Mouse (Mus musculus) liver, postnatal 0 days (tissue): ENCODE measurements at regions not wholly inside any gene's neighbourhood (a gene's known extent, or its start where the extent isn't known, plus 50 kb on each side); places are given as distances from the start of the nearest gene placed in this dataset.

Experiments used
- CTCF ChIP-seq: sonication (generic); IDR thresholded peaks from 2 replicates; pipeline ENCODE4 v1.5.1; 2016; ENCODE audit warnings: antibody characterized with exemption, low read depth
- EP300 ChIP-seq: IDR thresholded peaks from 2 replicates; pipeline ENCODE4 v1.6.1; 2016; ENCODE audit warnings: antibody characterized with exemption, low read depth, mild to moderate bottlenecking

GRCm38 (mm10) chr11:114282566-114282965 is 215.7 kb upstream of the Sdk2 start:
- TF ChIP-seq CTCF (no peak), EP300 (no peak)
